Mouse (Mus musculus): ENCODE results near the gene Plekhm2.

DNA sequence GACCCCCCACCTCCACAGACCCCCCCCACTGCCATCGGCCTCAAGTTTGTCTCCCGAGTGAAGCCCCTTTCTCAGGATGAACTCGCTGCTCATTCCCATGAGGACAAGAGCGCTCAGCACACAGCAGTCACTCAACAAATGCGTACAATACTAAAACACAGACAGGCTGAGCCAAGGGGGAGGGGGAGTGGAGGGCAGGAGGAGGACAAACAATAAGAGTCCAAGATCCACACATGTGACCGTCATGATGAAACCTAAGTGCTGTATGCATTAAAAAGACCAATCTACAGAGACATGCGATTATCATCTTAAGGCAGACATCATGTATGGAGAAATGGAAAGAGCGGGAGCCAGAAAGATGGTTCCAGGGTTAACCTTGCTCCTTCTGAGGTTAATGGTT lies 7.8 kb downstream of the Plekhm2 start:
- TF ChIP-seq POLR2A (IDR thresholded peaks at IDR 0.05; ENCODE audit: insufficient read depth, low read depth, low read length) (no peak), CTCF (IDR thresholded peaks at IDR 0.05; ENCODE audit: insufficient read depth, low read depth, low read length) (no peak)

Data from olfactory bulb, adult 2 months (tissue).